Mouse (Mus musculus): ENCODE measurements around the gene Ktn1.
A peak's percentile ranks its signal among the peaks of the same experiment; 100 is the strongest.

Ktn1 gene

DNA sequence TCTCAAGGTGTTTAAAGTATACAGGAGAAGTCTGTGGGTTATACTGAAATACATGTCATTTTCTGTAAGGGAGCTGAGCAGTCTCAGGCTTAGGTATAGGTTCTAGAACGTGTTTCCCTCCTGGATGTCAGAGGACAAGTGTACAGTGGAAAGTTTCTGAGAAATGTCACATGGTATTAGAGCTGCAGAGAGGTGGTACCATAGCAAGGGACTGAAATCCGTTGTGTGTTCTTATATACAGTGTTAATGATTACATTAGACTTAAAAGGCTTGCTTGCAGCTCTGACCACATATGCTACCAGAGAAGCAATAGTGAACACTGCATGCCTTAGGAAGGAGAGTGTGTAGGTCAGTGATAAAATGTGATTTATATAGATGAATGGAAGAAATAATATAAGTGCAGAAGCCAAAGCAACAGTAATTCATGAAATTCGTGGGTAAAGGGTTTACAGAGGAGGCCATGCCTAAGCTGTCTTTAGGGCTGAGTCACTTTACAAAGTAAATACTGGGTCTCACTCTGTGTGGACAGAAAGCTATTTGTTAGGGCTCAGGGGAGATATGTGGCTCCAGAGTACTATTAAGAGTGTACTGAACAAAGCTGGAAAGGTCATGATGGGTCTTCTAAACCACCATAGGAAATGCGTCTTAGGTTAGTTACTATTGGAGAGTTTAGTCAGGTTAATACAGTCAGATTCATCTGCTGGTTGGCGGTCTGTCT, 17.0 kb downstream of the Ktn1 start:
- no peak for DNase-seq (ENCODE audit: low read depth, low spot score)

DNA sequence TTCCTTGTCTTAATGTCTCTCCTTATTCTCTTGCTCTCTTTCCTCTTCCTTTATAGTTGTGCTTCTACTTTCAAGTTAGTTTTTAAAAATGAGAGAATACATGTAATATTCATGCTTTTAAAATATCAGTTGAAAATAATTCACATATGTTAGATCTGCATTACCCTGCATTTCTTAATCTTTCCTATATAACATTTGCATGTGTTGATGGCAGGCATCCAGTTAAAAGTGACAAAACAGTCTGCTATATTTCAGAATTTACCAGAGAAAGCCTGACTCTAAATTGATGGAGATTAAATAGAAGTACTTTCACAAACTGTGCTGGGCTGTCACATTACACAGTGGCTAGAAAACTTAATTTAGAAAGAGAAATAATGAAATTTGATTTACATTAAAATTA, 19.8 kb downstream of the Ktn1 start:
- DNase-seq (ENCODE audit: low read depth, low spot score), result no peak

DNA sequence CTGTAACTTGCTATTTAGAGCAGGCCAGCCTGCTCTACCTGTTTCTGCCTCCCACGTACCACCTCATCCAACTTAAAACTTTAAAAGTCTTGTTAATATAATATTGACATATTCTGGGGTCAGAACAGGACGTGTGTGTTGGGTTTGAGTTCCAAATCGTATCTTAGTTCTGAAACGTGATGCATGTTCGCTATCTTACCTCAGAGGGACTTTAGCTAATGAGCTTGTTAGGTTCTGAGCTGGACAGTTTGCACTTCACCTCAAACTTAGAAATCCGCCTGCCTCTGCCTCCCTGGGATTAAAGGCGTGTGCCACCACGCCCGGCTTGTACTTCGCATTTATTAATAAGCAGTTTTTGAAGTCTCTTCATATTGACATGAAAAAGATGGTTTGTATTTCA, 34.6 kb downstream of the Ktn1 start:
- DNase-seq (ENCODE audit: low read depth, low spot score), result no peak

GRCm38 (mm10) chr14:47684579-47684978, 36.3 kb downstream of the Ktn1 start:
- no peak for DNase-seq (ENCODE audit: low read depth, low spot score)

DNA sequence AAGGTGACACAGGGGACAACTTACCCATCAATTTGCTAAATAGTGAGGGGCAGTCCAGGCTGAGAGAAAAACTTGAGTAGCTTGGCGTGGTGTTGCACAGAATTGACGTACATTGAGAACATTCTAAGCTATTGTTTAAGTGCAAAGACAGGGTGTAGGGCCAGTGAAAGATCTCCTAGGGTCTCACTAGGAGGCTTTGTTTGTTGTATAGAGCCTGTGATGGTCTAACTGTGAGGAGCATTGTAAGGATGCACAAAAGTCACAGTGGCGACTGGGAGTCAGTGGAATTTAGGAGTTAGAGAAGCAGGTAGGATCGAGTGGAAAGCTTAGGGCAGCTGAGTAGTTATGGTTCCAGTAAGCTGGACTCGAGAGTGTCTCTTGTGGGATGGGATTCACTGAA, 50.9 kb downstream of the Ktn1 start:
- DNase-seq (ENCODE audit: low read depth, low spot score), result no peak

DNA sequence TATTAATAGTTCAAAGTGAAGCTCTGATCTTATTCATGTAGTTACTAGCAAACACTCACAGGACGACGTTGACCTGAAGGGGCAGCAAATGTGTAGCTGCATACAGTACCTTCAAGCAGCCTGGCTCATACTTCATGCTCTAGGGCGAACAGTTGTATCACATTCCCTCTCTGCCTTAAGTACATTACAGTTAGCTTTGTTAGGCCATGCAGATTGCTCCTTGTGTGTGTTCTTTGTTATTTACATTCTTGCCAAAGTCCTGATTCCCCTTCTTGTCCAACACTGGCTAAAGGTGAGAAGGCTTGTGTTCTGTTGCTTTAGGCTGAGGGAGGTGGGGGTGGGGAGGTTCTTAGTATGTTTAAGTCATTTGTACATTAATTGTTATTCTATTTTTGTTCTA, 61.3 kb downstream of the Ktn1 start:
- DNase-seq (ENCODE audit: low read depth, low spot score), result no peak

GRCm38 (mm10) chr14:47715771-47716170, 67.5 kb downstream of the Ktn1 start:
- no peak for DNase-seq (ENCODE audit: low read depth, low spot score)

DNA sequence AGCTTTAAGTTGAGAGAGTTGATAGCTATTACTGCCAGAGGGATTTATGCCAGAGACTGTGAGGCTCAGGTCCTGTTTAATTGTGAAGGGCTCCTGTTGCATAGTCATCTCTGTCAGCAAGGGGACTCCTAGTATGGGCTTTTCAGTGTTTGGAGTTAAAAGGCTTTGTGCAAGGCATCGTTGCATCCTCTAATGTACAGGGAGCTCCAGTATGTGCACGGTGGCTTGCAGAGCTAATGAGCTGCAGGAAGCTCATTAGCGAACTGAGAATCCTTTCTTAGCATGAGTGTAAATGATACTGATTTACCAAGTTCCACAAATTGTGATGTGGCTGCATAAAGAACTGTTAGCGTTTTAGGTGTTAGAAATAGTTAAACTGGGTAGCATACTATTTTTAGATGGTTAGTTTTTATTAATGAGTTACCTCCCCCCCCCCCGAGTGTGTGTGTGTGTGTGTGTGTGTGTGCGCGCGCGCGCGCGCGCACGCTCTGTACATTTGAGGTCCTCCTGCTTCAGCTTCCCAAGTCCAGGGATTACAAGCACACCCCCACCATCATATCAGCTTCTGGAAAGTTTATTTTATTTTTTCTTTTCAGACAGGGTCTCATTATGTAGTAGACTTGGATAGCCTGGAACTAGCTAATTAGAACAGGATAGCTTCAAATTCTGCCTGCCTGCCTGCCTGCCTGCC, 69.8 kb downstream of the Ktn1 start:
- DNase-seq (ENCODE audit: low read depth, low spot score), result no peak

DNA sequence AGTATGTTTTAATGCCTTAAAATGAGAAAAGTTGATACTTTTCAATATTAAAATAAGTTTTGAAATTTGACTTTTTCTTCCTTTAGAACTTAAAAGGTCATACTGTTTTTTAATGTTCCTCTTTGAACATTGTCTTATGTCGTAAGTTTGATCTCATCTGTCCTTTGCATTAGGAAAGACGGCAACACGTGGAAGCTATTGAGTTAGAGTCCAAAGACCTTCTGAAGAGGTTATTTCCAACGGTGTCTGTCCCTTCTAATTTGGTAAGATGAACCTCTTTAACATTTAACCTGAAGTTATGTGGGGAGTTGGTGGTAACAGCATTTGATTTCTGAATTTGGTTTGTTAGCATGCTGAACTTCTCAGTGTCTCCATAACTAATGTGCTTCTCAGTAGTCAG, 71.8 kb downstream of the Ktn1 start:
- DNase-seq (ENCODE audit: low read depth, low spot score), result no peak

DNA sequence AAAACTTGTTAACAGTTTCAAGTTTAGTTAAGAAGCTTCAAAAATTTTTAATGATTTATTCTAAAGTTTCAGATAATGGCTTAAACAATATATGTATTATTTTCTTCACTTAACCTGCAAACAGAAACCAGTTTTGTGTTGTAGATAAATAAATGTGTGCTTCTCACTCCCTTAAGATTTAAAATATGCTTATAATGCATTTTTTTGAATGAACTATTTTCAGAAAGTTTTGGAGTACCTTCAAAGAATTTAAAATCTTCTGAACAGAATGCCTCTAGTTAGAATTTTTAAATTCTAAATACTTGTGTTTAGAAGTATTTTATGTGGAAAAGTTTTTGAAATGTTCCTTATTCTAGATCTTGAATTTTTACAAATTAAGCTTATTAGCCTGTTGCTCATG, 74.8 kb downstream of the Ktn1 start:
- DNase-seq (ENCODE audit: low read depth, low spot score), result no peak

DNA sequence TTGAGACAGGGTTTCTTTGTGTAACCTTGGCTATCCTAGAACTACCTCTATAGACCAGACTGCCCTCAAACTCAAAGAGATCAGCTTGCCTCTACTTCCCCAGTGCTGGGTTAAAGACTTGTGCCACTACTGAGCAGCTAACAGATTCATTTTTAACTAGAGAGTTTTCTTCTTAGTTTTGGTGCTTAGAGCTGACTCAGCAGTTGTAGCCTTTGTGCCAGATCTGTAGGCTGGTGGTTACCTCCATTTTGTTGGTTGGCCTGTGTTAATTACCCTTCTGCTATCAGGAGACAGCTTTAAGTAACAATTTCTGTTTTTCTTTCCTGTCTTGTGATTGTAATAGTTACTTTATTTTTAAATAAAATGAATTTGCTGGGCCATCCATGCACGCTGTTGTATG, 80.3 kb downstream of the Ktn1 start:
- no peak for DNase-seq (ENCODE audit: low read depth, low spot score)

GRCm38 (mm10) chr14:47735354-47735753, 87.1 kb downstream of the Ktn1 start:
- DNase-seq (ENCODE audit: low read depth, low spot score), result no peak

GRCm38 (mm10) chr14:47736471-47736870, 88.2 kb downstream of the Ktn1 start:
- no peak for DNase-seq (ENCODE audit: low read depth, low spot score)

DNA sequence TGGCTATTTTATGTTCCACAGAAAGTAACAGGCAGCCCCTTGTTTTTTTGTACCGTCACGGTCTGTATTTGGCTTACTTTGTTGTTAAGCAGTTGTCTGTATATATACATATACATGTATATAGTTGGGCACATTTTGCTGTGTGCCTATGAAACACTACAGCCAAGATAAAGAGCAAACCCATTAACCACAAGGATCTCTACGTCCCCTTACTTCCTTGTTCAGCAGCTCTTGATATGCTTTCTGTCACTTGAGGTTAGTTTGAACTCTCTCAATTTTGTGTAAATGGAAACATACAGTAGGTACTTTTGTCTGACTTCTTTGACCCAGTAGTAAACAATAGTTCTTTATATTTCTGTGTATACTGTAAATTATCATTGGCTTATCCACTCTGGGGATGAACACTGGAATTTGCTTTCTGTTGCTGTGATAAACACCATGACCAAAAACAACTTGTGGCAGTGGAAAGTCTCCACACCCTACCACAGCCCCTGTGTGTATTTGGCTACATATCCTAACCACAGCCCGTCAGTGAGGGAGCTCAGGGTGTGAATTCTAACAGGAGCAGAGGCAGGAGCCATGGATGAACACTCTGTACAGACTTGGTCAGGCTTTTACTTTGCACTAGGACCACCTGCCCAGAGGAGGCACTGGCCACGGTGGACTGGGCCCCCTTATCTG, 92.2 kb downstream of the Ktn1 start:
- no peak for DNase-seq (ENCODE audit: low read depth, low spot score)

- DNase-seq (ENCODE audit: low read depth, low spot score), result no peak
Observed at GRCm38 (mm10) chr14:47741046-47741445, 92.8 kb downstream of the Ktn1 start.

GRCm38 (mm10) chr14:47742674-47743073, 94.4 kb downstream of the Ktn1 start:
- no peak for DNase-seq (ENCODE audit: low read depth, low spot score)

DNA sequence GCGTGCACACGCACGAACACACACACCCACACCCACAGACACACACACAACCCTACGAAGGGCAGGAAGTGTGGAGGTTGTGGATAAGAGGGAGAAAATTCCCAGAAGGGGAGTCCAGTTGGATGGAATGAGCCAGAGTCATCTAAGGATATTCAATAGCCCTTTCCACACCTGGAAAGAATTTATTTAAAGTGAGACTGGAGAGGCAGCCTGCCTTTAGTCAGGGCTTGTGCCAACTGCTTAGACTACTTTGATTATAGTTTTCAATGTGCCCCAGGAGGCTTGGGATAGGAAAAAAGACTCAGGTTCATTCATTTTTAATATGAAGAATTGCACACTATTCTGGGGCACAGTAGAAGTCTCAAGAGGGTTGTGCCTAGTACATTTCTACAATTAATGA, 96.8 kb downstream of the Ktn1 start:
- no peak for DNase-seq (ENCODE audit: low read depth, low spot score)

DNA sequence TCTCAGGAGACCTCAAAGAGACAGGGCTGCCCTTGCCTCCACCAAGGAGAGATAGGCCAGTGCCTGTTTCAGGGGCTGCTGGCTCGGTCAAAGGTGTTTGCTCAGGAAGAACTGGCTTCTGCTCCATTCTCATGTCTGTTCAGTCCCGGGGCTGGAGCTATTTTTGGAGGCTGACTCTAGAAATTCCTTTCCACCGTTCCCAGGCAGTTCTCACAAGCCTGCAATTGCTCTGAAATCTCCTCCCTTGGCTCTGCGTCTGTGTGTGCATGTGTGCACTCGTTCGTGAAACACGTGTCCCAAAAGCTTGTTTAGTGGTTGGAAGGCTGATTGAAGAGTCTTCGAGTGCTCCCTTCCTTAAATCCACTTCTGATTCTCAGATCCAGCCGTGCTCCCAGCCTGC, 99.3 kb downstream of the Ktn1 start:
- DNase-seq (ENCODE audit: low read depth, low spot score), result no peak

DNA sequence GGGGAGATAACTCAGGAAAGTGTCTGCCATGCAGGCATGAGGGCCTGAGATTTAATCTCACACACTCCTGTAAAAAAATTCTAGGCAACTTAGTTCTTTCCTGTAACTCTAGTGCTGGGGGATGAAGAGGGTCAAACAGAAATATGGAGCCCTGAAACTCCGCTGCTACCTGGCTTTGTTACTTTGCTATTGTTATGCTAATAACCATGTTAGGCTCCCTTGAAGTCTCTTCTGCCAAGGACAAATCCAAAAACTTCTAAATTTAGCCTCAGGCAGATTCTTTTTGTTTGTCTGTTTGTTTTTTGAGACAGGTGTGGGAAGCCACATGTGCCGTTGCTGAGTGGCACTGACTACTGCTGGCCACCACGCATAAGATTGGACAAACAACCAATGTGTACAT, 100.5 kb downstream of the Ktn1 start:
- no peak for DNase-seq (ENCODE audit: low read depth, low spot score)

GRCm38 (mm10) chr14:47751422-47752205, 103.4 kb downstream of the Ktn1 start:
- DNase-seq (ENCODE audit: low read depth, low spot score), result peak; percentile 31

GRCm38 (mm10) chr14:47753561-47753960, 105.3 kb downstream of the Ktn1 start:
- no peak for DNase-seq (ENCODE audit: low read depth, low spot score)

- DNase-seq (ENCODE audit: low read depth, low spot score), result no peak
Observed at GRCm38 (mm10) chr14:47754253-47754897, 106.1 kb downstream of the Ktn1 start.

Data from WW6 (cell line).